Mouse (Mus musculus): ENCODE measurements around the gene Rhox9. TPM values are rescaled to one million over a fixed set of nuclear protein-coding genes. Genes with fewer than 3 reads are reported as not detected.
A peak's percentile ranks its signal among the peaks of the same experiment; 100 is the strongest.
"Not testable (repeated sequence)": the region's sequence is repeated elsewhere in the genome, so short reads cannot be mapped to it uniquely, and the experiment has no call there.

Rhox9 gene
- polyA plus RNA-seq (2016; fragmentation: Nextera tagmentation; extraction: Ambion mirVana) = not detected in 2 replicates

DNA sequence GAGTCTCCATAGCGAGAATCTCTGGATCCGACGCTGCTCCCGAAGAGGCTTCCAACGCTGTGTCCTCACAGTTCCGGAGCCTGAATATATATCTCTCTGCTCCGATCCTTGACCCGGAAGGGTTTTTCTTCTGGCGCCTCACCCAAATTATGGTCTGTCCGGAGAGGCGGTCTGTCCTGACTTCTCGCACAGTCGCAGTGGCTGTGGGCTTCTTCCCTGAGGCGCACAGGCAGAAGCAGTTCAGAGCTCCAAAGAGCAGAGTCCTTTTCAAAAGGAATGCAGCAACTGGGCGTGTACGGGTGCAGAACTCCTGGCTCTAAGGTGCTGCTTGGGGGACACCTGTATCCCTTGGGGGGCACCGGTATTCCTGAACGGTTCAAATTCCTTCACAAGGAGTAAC, at the start of gene Rhox9:
TSS of gene Rhox9 (minus strand) at position 101 of the 400 bp plus-strand sequence.
- not testable (repeated sequence) for H3K4me3 ChIP-seq; H3K27ac ChIP-seq (replicated peaks); H3K9me3 ChIP-seq (replicated peaks); DNase-seq (ENCODE audit: low spot score); H3K27me3 ChIP-seq (ENCODE audit: low read depth, poor library complexity, severe bottlenecking); H3K36me3 ChIP-seq; H3K4me1 ChIP-seq
- WGBS = 92% methylated on average over 11 of the region's 18 CpGs

DNA sequence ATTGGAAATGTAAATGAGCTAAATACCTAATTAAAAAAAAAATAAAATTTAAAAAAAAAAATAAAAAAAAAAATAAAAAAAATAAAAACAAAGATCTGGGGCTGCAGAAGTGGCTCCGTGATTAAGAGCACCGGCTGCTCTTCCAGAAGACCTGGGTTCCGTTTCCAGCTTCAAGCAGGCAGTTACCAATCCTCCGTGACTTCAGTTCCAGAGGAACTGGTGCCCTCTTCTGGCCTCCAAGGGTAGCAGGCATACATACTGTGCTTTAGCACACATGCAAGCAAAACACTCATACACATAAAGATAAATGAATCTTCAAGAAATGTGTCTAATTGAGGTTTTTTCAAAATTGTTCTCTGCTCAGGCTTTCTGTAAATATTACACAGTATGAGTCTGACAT, 14.7 kb upstream of the Rhox9 start:
- no peak for DNase-seq (ENCODE audit: low spot score)
- Histone ChIP-seq H3K4me3 (no peak overlapping the region), H3K4me1 (no peaks in the 10 kb centered on the region), H3K36me3 (no peaks in the 10 kb centered on the region), H3K27me3 (ENCODE audit: low read depth, poor library complexity, severe bottlenecking) (no peaks in the 10 kb centered on the region), H3K27ac (replicated peaks) (no peak overlapping the region), H3K9me3 (replicated peaks) (no peaks in the 10 kb centered on the region)
- WGBS = 70% methylated on average over 4 of the region's 4 CpGs

DNA sequence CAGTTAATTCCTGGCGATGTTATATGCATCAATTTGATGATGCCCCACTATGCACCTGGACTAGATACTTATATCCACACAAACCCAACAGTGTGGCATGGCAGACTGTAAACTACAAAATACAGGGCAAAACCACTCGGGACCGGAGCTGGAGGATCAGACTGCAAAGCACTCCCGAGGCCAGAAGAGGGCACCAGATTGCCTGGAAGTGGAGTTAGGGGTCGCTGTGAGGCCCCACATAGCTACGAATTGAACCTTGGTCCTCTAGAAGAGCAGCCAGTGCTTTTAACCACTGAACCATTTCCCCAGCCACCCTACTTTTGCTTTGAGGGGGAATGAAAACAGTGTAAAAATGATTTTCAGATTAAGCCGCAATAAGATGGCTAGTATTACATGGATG, 7.0 kb upstream of the Rhox9 start:
- Histone ChIP-seq H3K4me1 (no peaks in the 10 kb centered on the region), H3K36me3 (no peaks in the 10 kb centered on the region), H3K27ac (replicated peaks) (no peak overlapping the region), H3K4me3 (no peak overlapping the region), H3K9me3 (replicated peaks) (no peaks in the 10 kb centered on the region), H3K27me3 (ENCODE audit: low read depth, poor library complexity, severe bottlenecking) (no peaks in the 10 kb centered on the region)
- DNase-seq (ENCODE audit: low spot score) = peak; percentile 12
- WGBS = 58% methylated on average over 7 of the region's 7 CpGs

DNA sequence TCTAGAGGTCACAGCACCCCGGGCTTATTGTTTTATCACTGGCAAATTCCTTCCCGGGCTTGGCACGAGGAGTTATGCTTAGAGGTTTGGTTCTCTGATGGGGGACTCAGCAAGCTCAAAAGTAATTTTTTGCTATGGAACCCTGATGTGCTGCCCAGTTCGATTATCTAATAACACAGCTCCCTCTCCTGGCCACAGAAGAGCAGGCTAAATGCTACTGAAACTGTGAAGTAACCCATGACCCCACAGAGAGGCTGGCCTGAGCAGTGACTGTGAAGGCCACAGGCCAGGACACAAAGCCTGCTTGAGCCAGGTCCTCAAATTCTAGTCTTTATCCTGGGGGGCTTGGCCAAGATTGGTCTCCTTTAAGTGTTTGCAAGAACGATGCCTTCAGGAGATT, 2.2 kb upstream of the Rhox9 start:
- DNase-seq (ENCODE audit: low spot score) = no peak

DNA sequence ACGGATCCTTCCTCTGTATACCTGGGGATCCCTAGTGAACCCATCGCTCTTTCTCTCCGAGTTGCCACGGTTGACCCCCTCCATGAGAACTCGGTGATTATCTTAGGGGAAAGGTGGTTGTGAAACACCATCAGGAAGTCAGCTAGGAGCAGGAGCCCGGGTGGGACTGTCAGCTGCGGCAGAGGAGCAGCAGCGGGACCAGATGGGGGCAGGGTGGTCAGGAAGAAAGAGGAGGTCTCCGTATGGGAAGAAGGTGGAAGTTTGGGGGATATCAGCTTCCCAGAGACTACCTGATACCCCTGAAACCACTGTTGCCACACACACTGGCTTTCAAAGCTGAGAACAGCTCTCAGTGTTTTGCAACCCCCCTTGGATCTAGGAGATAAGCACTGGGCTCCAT, 4.4 kb downstream of the Rhox9 start, which contains the start of gene Rhox7b:
TSS of gene Rhox7b (minus strand) at position 101 of the 400 bp plus-strand sequence.
- H3K27ac ChIP-seq (replicated peaks); H3K27me3 ChIP-seq (ENCODE audit: low read depth, poor library complexity, severe bottlenecking); H3K9me3 ChIP-seq (replicated peaks); H3K4me3 ChIP-seq; H3K36me3 ChIP-seq; DNase-seq (ENCODE audit: low spot score); H3K4me1 ChIP-seq: not testable (repeated sequence)
- WGBS = 88% methylated on average over 9 of the region's 9 CpGs

More for the DNA sequence above, 2.2 kb upstream of the Rhox9 start:
- Histone ChIP-seq H3K4me1 (no peaks in the 10 kb centered on the region), H3K27ac (replicated peaks) (no peak overlapping the region), H3K36me3 (no peaks in the 10 kb centered on the region), H3K9me3 (replicated peaks) (no peaks in the 10 kb centered on the region), H3K4me3 (no peak overlapping the region), H3K27me3 (ENCODE audit: low read depth, poor library complexity, severe bottlenecking) (no peaks in the 10 kb centered on the region)
- whole genome bisulfite sequencing = 77% methylated on average over 5 of the region's 5 CpGs

DNA sequence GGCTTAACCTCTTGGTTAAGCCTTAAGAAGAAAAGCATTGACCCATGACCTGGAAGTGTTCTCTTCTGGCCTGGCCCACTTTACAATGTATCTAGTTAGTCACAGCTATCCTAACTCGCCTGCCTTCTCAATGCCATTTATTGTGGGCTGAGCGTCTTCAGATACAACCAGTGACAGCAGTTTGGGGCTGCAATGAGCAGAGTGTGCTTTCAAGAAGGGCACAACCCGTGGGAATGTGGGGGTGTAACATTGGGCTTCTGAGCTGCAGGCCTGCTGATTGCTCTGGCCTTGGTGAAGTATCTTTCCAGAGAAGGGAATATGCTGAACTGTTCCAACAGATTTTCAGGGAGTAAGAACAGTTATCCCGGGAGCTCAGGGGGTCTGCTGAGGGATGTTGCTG, 22.7 kb downstream of the Rhox9 start, which contains the start of gene Rhox8:
TSS of gene Rhox8 (minus strand) at position 101 of the 400 bp plus-strand sequence.
- Histone ChIP-seq H3K4me3 (no peak within 1 kb of the TSS), H3K27ac (replicated peaks) (no peak within 1 kb of the TSS), H3K4me1 (no peaks in the 10 kb centered on the region), H3K36me3 (no peaks in the 10 kb centered on the region), H3K27me3 (ENCODE audit: low read depth, poor library complexity, severe bottlenecking) (no peaks in the 10 kb centered on the region), H3K9me3 (replicated peaks) (no peaks in the 10 kb centered on the region)
- no peak for DNase-seq (ENCODE audit: low spot score)
- WGBS = 79% methylated on average over 4 of the region's 4 CpGs

DNA sequence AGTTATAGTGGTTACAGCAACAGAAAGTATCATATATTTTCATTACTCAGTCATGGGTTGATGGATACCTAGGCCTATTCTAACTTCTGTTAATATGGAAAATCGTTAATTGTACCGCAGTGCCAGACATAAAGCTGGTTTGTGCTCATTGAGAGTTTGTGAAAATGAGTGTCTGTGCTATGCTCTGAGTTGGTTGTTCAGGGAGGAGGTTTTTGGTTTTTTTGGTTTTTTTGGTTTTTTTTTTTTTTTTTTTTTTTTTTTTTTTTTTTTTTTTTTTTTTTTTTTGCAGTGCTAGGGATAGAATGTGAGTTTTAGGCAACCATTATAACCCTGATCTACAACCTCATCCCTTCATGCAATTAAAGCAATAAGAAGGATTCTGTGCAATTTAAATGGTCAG, 29.9 kb downstream of the Rhox9 start:
- no peak for DNase-seq (ENCODE audit: low spot score)
- H3K4me1 ChIP-seq = no peaks in the 10 kb centered on the region
- no peak overlapping the region for H3K27ac ChIP-seq (replicated peaks)
- no peak overlapping the region for H3K4me3 ChIP-seq
- 97% methylated on average over 2 of the region's 2 CpGs for WGBS
- no peaks in the 10 kb centered on the region for H3K27me3 ChIP-seq (ENCODE audit: low read depth, poor library complexity, severe bottlenecking)
- no peaks in the 10 kb centered on the region for H3K9me3 ChIP-seq (replicated peaks)
- no peaks in the 10 kb centered on the region for H3K36me3 ChIP-seq

Other genes starting within 250 kb of the Rhox9 start
- gene Rhox3h, start 233.0 kb downstream of the Rhox9 start, polyA plus RNA-seq (2016; fragmentation: Nextera tagmentation; extraction: Ambion mirVana) = not detected in 2 replicates
- not detected in 2 replicates for gene Rhox2h, start 228.5 kb downstream of the Rhox9 start, polyA plus RNA-seq (2016; fragmentation: Nextera tagmentation; extraction: Ambion mirVana)
- 1.8 and 1.9 TPM in 2 replicates for gene Rhox5, start 96.9 kb downstream of the Rhox9 start, polyA plus RNA-seq (2016; fragmentation: Nextera tagmentation; extraction: Ambion mirVana)
- not detected in 2 replicates for gene Rhox6, start 74.9 kb downstream of the Rhox9 start, polyA plus RNA-seq (2016; fragmentation: Nextera tagmentation; extraction: Ambion mirVana)
- not detected in 2 replicates for gene Rhox7a, start 70.1 kb downstream of the Rhox9 start, polyA plus RNA-seq (2016; fragmentation: Nextera tagmentation; extraction: Ambion mirVana)
- not detected in 2 replicates for gene Rhox8, start 22.8 kb downstream of the Rhox9 start, polyA plus RNA-seq (2016; fragmentation: Nextera tagmentation; extraction: Ambion mirVana)
- gene Rhox7b, start 4.5 kb downstream of the Rhox9 start, polyA plus RNA-seq (2016; fragmentation: Nextera tagmentation; extraction: Ambion mirVana) = not detected in 2 replicates
- gene Btg1-ps1, start 117.0 kb upstream of the Rhox9 start, polyA plus RNA-seq (2016; fragmentation: Nextera tagmentation; extraction: Ambion mirVana) = not detected in 2 replicates
- not detected in 2 replicates for gene Btg1-ps2, start 141.3 kb upstream of the Rhox9 start, polyA plus RNA-seq (2016; fragmentation: Nextera tagmentation; extraction: Ambion mirVana)
- not detected in 2 replicates for gene Rhox10, start 164.7 kb upstream of the Rhox9 start, polyA plus RNA-seq (2016; fragmentation: Nextera tagmentation; extraction: Ambion mirVana)
- gene Rhox11, start 183.4 kb upstream of the Rhox9 start, polyA plus RNA-seq (2016; fragmentation: Nextera tagmentation; extraction: Ambion mirVana) = not detected in 2 replicates
- not detected in 2 replicates for gene Rhox12, start 209.1 kb upstream of the Rhox9 start, polyA plus RNA-seq (2016; fragmentation: Nextera tagmentation; extraction: Ambion mirVana)
- not detected in 2 replicates for gene Rhox13, start 219.4 kb upstream of the Rhox9 start, polyA plus RNA-seq (2016; fragmentation: Nextera tagmentation; extraction: Ambion mirVana)